Mouse (Mus musculus): ENCODE measurements around the gene Usp40. TPM values are rescaled to one million over a fixed set of nuclear protein-coding genes. Genes with fewer than 3 reads are reported as not detected.
A peak's percentile ranks its signal among the peaks of the same experiment; 100 is the strongest.

The Usp40 gene
- total RNA-seq, 2 experiments from 2014 or later = 13.0 to 20.0 TPM

DNA sequence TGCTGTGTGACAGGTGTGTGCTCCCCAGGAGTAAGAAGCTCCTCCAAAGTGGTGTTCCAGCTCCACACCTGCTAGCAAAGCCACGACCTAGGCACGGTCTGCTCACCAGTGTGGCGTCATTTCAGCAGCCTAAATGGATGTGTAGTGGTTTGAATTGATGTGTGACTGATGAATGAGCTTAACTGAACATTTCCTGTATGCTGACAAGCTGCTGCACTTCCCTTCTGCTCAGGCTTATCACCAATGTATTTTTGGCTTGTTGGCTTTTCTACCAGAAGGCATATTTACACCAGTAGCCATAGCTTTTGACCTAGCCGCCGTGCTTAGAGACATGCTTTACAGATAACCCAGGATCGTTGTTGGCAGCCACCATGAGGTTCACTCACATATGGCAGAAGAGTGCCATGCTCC, 60.7 kb downstream of the Usp40 start:
- DNase-seq = no peak

DNA sequence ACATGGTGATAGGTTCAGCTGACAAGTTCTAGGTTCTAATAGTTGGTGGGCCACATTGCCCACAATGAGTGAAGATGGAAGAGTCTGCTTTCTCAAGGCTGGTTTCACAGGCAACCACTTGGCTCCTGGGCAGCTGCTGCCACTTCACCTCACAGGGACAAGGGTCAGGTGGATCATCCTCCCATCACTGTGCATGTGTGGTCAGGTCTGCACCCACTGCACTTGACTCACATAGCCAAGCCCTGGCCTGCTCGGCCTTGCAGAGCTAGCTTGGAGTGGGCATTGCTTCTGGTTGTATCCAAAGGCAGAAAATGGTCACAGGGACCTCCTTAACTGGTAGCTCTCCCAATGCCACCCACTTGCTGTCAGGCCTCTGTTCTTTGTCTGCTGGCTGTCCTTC, 66.6 kb downstream of the Usp40 start:
- no peak for DNase-seq

DNA sequence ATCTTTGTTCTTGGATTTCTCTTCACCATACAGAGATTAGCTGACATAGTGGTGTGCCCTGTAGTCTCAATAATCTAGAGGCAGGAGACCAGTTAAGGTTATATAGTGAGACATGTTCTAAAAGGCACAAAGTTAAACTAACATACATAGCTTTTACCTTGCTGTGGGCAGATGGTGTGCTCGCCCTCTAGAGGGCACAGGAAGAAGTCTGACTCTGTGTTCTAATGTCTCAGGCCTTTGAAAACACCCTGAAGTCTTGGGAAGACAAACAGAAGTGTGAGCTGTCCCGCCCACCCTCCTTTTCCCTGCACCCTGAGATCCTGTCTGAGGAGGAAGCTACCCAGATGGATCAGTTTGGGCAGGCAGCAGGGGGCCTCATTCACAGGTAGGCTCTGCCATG, 71.8 kb downstream of the Usp40 start:
- no peak for DNase-seq

DNA sequence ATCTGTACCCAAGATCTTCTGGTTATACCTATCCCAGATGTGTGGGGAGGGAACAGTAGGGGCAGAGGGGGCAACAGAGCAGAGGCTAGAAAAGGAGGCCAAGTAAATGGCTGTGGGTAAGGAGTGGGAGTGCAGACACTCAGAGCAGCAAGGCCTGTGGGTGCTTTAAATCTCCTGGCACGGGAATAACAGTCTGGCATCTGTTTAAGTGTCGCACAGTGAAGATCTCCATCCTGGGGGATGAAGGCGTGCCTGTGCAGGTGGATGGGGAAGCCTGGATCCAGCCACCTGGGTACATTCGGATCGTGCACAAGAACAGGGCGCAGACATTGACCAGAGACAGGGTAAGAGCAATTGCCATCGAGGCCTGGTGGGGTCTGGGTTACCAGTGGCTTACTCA, 72.3 kb downstream of the Usp40 start:
- DNase-seq = no peak

DNA sequence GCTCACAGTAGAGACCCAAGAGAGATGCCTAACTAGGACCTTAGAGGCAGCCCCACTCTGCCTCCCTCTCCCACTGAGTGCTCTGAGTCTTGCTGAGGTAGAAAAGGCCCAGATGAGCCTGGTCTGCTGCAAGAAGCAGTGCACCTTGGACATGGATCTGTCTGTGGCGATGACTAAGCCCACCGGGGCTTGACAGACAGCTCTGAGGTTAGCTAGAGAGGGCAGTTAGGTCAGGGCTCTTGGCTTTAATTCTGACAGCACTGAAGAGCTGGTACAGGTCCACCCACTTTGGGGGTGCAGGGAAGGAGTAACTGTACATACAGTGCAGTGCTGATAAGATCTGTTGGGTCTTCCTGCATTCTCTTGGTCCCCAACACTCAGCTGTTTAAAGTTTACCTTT, 72.8 kb downstream of the Usp40 start:
- no peak for DNase-seq

DNA sequence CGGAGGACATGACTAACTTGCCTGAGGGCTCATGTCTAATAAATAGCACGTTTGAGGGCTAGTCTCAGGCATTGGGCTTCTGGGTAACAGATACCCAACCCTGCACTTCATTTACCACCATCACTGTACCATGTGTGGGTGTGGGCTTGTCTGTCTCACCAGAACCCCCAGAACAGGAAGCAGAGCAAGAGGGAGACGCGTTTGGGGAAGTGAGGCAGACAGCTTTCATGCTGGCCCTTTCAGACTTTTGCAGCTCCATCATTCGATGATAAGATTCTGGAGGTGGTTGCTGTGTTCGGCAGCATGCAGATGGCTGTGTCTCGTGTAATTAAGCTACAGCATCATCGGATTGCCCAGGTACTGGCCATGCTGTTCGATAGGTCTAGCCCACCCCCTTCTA, 73.3 kb downstream of the Usp40 start:
- no peak for DNase-seq

DNA sequence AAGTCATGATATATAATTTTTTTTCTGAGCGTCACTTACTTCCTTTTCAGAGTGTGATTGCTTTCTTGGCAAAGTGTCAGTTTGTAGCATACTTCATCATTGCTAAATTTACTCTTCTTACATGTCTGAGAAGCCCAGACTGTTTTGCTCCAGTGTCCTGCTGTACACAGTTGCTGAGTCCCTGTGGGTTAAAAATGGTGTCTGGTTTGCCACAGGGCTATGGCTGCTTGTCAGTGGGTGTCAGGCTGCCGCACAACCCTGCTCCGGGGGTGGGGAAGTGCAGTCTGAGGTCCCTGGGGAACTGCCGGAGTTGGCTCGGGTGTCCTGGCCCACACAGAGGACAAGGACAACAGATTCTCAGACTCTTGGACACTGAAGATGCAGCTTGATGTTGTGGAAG, 75.3 kb downstream of the Usp40 start:
- no peak for DNase-seq

DNA sequence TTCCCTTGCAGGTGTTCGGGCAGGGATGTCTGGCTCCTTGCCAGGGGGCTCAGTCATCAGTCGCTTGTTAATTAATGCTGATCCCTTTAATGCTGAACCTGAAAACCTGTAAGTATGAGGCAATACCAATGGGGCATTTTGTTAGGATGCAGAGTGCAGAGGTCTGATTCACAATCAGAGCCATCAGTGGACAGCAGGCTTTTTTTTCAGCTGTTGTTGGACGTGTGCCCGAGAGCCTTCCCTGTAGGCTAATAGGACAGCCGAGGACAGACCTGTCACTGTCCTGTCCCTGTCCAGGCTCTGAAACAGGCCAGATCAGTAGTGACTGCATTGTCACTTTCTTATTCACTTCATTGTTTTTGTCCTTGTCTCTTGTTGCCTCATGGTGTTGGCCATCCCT, 78.6 kb downstream of the Usp40 start:
- peak; percentile 33 for DNase-seq

DNA sequence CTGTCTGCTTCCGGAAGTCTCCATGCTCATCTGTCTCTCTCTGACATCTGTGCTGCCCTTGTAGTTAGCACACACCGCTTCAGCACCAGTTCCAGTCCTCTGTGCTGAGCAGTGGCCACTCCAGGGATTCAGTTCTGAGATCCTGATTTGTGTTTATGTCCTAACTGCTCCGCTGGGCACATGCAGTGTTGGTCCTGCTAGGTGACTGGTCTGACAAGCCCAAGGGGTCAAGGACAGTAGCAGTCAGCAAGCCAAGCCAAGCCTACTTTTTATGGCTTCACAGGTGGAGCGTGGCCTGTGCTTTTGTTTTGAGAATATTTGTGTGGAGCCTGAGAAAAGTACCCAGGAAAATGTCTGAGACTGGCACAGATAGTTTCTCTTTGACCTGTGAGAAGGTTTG, 83.5 kb downstream of the Usp40 start:
- DNase-seq = no peak

DNA sequence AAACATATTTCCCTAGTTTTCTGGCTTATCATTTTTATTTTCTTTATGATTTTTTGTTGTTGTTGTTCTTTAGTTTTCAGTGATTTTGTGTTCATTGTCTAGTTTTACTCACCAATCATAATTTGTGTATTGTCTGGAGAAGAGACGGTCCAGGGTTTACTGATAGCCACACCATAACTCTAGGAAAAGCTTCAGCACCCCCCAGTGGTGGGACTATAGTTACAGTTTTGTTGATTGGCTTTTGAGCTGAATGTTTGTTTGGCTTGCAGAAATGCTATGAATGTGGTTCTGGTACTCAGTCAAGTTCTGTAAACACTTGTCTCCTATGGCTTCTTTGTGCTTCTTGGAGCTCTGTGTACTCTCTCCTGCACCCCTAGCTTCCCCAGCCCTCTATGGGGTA, 85.7 kb downstream of the Usp40 start:
- peak; percentile 46 for DNase-seq

DNA sequence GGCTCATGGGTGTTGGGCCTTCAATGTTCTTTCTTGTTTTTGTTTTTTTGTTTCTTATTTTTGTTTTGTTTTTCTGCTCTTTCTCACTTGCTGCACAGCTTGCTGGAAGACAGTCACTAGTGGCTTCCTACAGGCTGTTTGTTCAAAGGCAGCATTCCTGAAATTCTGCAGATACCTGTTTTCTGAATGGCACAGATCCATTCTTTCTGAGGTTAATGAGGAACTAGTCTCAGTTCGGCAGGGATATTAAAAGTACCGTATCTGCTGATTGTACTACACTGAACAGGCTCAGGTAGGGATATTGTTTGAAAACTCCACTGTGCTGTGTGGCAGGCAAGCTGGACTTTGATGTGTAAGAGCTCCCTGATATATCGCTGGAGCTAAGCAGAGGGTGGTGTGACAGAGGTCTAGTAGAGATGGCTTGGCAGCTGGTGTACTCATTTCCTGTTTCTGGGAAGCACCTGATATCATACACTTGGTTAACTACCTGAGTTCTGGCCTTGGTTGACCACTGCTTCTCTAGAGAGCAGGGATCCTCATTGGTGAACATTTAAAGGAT, 88.2 kb downstream of the Usp40 start:
- no peak for DNase-seq

DNA sequence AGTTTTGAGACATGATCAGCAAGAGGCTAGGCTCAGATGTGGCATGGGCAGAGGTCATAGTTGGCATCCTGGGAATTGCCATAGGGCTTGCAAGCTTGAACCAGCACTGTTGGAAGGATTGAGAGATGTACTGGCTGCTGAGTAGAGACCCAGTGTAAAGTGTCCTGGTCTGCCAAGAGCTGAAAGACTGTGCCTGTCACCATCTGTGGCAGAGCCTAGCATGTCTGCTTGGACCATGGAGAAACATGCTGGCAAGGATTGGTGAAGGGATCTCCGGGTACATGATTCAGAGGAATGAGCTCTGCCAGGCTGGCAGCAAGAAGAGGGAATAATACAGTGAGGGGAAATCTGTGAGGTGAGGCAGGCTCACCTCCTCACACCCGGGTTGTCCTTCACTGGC, 90.3 kb downstream of the Usp40 start:
- DNase-seq = no peak

DNA sequence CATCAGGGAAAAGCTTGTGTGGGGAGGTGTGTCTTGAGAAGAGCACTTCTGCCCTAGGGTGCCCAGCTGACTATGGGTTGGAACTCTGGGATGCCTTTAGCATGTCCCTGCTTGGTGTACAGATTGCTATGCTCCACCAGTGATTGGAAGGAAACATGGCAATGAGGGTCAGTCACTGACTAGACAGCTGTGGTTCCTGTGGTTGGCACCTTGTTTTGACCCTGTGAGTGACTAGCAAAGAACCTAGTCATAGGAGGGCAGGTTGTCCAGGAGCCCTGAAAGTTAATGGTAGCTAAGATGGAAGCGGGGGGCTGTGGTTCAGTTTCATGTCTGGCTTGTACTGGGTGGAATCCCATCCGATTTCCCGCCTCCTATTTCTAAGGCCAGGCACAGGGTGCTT, 91.0 kb downstream of the Usp40 start:
- DNase-seq = no peak

DNA sequence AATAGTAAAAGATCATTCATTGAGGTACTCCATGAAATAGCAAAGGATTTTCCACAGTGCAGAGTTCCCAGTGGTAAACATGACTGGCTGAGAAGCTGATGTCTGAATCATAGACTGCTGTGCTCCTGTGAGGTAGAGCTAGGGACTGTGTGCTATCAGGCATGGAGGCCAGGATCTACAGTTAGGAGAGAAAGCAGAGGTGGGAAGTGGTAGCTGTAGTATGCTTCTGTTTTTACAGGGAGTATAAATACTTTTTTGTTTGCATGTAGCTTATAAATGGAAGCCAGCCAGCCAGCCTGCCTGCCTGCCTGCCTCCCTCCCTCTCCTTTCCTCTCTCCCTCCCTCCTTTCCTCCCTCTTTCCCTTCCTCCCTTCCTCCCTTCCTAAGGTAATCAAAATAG, 95.0 kb downstream of the Usp40 start:
- DNase-seq = no peak

DNA sequence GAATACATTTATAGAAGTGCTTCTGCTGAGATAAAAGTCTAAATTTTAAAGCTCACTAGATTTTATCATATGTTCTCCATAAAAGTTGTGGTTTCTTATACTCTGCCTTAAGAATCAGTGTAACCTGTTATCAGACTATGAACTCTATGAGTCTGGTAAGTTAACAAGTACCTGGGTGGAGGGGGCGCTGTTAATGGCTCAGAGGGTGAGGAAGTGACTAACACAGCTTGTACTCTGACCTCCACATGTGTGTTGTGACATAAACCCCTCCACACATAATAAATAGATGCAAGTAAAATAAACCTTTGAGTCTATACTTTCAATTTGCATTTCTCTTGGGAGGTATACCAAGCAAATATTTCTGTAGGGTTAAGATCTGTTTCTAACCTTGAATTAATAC, 97.9 kb downstream of the Usp40 start:
- no peak for DNase-seq

DNA sequence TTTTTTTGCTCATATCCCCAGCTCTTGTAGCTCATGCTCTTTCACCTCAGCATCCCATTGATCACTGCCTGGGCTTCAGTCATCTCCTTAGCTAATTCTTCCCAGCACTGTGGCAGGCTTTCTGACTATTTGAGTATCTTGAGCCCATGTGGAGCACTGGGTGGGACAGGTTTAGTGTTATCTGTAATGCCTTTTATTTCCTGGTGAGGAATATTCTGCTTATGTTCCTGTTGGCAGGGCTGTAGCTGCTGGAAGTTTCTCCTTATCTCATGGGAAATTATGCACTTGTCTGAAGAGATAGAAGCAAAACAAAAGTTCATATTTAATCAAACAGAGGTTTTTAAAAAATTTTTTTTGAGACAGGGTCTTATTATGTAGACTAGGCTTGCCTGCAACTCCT, 98.8 kb downstream of the Usp40 start:
- no peak for DNase-seq

DNA sequence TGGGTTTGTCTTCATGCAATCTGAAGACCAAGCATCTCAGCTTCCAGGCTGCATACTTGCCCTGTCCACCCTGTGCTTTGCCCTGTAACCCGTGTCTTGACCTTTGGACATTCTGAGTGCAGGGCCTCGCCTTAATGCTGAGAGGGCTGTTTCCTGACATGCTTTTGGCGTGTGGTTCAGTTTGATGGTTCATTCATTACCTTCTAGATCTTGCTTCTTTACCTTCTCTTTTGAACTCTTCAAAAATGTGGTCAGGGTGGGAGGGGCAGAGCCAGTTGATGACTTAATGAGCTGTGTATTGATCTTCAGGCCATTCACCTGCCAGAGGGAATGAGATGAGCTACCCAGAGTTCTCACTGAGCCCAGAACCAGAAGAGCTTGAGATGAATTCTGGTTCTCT, 99.6 kb downstream of the Usp40 start:
- DNase-seq = no peak

DNA sequence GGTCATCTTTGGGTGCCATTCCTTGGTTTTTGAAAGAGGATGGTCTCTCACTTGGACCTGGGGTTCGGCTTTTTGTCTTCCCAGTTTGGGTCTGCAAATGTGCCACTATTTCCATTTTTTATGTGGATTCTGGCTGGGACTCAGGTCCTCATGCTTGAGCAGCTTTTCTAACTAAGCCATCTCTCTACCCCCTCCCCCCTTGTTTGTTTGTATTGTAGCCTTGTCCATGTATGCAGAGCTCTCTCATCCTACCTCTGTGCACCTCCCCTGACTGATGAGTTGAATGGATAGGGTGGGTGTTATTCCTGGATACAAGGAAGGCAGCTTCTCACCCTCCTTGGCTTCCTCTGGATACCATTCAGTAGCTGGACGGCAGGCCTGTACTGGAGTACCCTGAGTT, 100.3 kb downstream of the Usp40 start:
- no peak for DNase-seq

DNA sequence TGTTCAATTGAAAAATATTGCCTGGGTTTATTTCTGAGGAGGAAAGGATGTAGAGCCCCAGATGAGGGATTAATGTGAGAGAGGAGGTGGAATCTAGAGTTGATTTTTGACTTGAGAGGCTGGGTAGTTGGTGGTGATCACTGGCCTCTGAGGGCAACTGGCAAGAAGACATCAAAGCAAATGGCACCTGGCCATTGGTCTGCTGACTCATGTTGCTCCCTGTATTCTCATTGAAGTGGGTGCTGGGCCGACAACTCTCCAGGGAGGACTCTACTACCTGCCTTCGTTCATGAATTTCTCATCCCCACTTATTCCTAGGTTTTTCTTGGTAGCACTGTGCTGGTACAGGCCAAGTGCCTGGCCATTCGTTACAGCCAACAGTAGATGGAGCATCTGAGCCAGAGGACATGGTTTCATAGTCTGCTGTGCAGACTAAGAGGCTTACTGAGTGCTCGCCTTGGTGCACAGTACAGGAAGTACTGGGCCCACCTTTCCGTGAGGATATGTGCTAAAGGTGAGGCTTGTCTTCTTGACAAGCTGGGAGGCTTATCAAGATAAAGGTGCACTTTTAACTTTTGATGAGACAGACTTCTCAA, 101.9 kb downstream of the Usp40 start:
- DNase-seq = no peak

DNA sequence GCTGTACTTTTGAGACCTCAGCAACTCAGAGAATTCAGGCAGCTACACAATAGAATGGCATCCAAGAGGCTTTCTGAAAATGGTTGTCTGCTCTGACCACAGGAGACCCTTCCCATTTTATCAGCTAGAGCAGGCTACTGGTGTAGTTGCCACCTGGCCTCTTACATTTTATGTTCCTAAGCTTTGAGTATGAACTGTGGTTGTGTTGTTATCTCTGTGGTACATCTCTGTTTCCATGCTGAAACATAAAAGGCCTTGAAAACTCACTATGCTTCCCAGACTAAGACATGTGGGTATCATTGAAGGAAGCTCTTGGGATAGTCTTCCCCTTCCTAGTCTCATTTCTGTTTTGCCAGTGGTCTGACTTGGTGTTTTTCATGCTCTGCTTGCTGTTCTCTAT, 106.2 kb downstream of the Usp40 start:
- no peak for DNase-seq

DNA sequence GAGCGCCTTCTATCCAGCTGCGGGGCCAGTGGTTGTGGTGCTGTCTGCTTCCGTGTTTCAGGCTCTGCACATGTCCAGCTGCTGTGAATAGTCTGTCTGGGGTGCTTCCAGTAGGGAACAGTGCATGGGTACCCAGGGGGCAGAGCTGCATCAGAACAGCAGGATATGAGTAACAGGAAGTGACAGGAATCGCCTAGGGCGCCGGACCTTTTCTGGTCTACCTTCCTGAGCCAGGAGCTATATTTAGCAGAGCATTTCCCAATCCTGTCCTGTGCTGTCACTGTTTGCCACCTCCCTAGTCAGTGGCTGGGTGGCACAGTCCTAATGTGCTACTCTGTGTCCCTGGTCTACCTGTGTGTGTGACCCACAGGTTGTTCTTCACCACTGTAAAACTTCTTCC, 107.4 kb downstream of the Usp40 start:
- peak; percentile 12 for DNase-seq

DNA sequence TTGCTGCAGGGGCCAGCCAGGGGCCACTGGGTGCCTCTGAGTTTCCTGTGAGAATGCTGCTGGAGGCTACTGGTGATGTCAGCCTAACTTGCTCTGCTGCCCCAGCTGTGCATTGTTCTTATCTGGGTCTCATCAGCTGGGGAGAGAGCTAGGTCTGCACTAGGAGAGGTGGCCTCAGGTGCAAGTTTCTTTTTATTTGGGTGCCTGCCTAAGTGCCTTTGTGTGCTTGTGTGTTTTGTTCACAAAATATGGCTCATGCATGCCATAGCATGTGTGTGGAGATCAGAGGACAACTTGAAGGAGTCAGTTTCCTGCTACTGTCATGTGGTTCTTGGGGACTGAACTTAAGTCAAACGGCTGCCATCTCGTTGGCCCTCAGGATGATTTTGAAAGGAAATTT, 108.7 kb downstream of the Usp40 start:
- DNase-seq = no peak

DNA sequence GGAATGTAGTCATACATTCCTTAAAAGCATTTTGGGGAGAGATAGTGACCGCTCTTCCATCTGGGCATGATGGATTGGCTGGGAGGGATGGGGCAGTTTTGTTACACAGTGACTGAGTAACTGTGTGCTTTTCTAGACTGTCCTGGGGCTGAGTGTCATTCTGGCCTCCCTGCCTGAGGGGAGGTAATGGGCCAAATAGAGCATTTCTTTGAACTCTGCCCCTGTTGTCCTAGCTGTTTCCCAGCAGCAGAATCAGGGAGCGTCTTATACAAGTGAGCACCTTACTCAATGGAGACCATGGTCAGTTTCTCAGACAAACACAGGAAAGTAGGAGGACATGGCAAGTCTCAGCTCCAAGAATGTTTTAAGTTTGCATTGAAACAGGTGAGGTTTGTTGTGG, 111.4 kb downstream of the Usp40 start:
- DNase-seq = no peak

All from gastrocnemius, postnatal 10 days (tissue).